Mouse (Mus musculus): ENCODE data around the gene Upk3b. TPM values are rescaled to one million over a fixed set of nuclear protein-coding genes. Genes with fewer than 3 reads are reported as not detected.
A peak's percentile ranks its signal among the peaks of the same experiment; 100 is the strongest.
"Not testable (repeated sequence)": the region's sequence is repeated elsewhere in the genome, so short reads cannot be mapped to it uniquely, and the experiment has no call there.

Gene Upk3b
- polyA plus RNA-seq, 1 experiment from 2014 or later, result not detected

GRCm38 (mm10) chr5:136054301-136055077 lies 16.2 kb downstream of the Upk3b start, which contains the start of gene Upk3bl:
TSS of gene Upk3bl (plus strand) at chr5:136054492.
- no peak within 1 kb of the TSS for H3K9ac ChIP-seq (ENCODE audit: low read length)

DNA sequence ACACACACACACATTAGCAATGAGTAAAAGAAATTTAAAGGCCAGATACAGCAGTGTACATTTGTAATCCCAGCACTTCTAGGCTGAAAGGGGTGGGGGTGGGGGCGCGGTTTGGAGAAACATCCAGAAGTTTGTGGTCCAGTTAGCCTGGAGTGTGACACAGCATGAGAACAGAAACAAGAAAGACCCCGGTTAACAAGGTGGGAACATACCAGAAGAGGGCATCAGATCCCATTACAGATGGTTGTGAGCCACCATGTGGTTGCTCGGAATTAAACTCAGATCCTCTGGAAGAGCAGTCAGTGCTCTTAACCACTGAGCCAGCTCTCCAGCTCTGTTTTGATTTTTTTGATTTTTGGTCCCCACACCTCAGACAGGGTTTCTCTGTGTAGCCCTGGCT lies 17.8 kb downstream of the Upk3b start:
- Histone ChIP-seq H3K27me3 (ENCODE audit: control insufficient read depth, insufficient read depth, low read length) (no peaks in the 10 kb centered on the region), H3K4me2 (ENCODE audit: low read depth, low read length, severe bottlenecking) (no peak overlapping the region), H3K27ac (ENCODE audit: low read depth, low read length) (no peak overlapping the region), H3K4me3 (ENCODE audit: low read depth, low read length) (no peak overlapping the region), H3K9ac (ENCODE audit: low read length) (no peak overlapping the region), H3K9me3 (ENCODE audit: control insufficient read depth, low read length) (no peaks in the 10 kb centered on the region), H3K4me1 (replicated peaks; ENCODE audit: control insufficient read depth, insufficient read depth, low read length) (peaks cover 10% of the 10 kb centered on the region; the same call in 1 of the 2 replicates), H3K36me3 (ENCODE audit: control insufficient read depth, insufficient read depth, low read length) (no peaks in the 10 kb centered on the region)
- WGBS, result 58% methylated on average over 4 of the region's 4 CpGs
- no peak for DNase-seq (ENCODE audit: low spot score)
- ATAC-seq (replicated peaks; ENCODE audit: low FRiP score), result no peak

More at GRCm38 (mm10) chr5:136054301-136055077, 16.2 kb downstream of the Upk3b start, which contains the start of gene Upk3bl:
- no peak within 1 kb of the TSS for H3K27ac ChIP-seq (ENCODE audit: low read depth, low read length)
- H3K4me2 ChIP-seq (ENCODE audit: low read depth, low read length, severe bottlenecking), result no peak within 1 kb of the TSS
- no peaks in the 10 kb centered on the region for H3K36me3 ChIP-seq (ENCODE audit: control insufficient read depth, insufficient read depth, low read length)
- ATAC-seq (replicated peaks; ENCODE audit: low FRiP score) (no peak), DNase-seq (ENCODE audit: low spot score) (no peak)
- H3K4me1 ChIP-seq (replicated peaks; ENCODE audit: control insufficient read depth, insufficient read depth, low read length), result peaks cover 10% of the 10 kb centered on the region; the same call in 1 of the 2 replicates
- WGBS, result 96% methylated on average over 11 of the region's 11 CpGs
- no peaks in the 10 kb centered on the region for H3K27me3 ChIP-seq (ENCODE audit: control insufficient read depth, insufficient read depth, low read length)
- H3K9me3 ChIP-seq (ENCODE audit: control insufficient read depth, low read length), result no peaks in the 10 kb centered on the region
- no peak within 1 kb of the TSS for H3K4me3 ChIP-seq (ENCODE audit: low read depth, low read length)

- Histone ChIP-seq H3K4me2 (ENCODE audit: low read depth, low read length, severe bottlenecking) (no peak overlapping the region), H3K4me1 (replicated peaks; ENCODE audit: control insufficient read depth, insufficient read depth, low read length) (peaks cover 2% of the 10 kb centered on the region; the same call in 1 of the 2 replicates), H3K27me3 (ENCODE audit: control insufficient read depth, insufficient read depth, low read length) (no peaks in the 10 kb centered on the region), H3K4me3 (ENCODE audit: low read depth, low read length) (no peak overlapping the region), H3K27ac (ENCODE audit: low read depth, low read length) (no peak overlapping the region), H3K9me3 (ENCODE audit: control insufficient read depth, low read length) (no peaks in the 10 kb centered on the region), H3K9ac (ENCODE audit: low read length) (no peak overlapping the region), H3K36me3 (ENCODE audit: control insufficient read depth, insufficient read depth, low read length) (no peaks in the 10 kb centered on the region)
- WGBS, result 35% methylated on average over 8 of the region's 8 CpGs
- DNase-seq (ENCODE audit: low spot score) (no peak), ATAC-seq (replicated peaks; ENCODE audit: low FRiP score) (no peak)
Observed at GRCm38 (mm10) chr5:136057085-136057484, 18.8 kb downstream of the Upk3b start.

DNA sequence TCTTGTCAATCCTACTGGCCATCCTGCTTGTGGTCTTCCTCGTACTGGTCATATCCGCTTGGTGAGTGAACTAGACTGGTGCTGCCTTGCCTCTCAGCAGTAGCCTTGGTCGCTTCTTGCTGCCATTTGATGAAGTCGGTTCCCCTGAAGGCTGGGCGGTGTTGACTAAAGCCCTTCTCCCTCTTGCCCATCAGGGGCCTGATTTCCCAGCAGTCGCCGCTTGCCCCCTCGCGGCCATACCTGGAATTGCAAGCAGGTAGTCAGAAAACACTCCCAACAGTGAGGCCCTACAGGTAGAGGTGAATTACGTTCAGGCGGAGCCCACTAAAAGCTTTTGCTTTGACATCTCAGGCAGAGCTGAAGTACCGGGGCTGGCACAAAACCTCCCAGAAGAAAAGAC lies 23.3 kb downstream of the Upk3b start:
- Histone ChIP-seq H3K4me2 (ENCODE audit: low read depth, low read length, severe bottlenecking) (no peak overlapping the region), H3K27ac (ENCODE audit: low read depth, low read length) (no peak overlapping the region), H3K4me1 (replicated peaks; ENCODE audit: control insufficient read depth, insufficient read depth, low read length) (no peaks in the 10 kb centered on the region; the same call in 1 of the 2 replicates), H3K27me3 (ENCODE audit: control insufficient read depth, insufficient read depth, low read length) (no peaks in the 10 kb centered on the region), H3K36me3 (ENCODE audit: control insufficient read depth, insufficient read depth, low read length) (no peaks in the 10 kb centered on the region), H3K9ac (ENCODE audit: low read length) (no peak overlapping the region), H3K9me3 (ENCODE audit: control insufficient read depth, low read length) (no peaks in the 10 kb centered on the region), H3K4me3 (ENCODE audit: low read depth, low read length) (no peak overlapping the region)
- ATAC-seq (replicated peaks; ENCODE audit: low FRiP score) (no peak), DNase-seq (ENCODE audit: low spot score) (peak; percentile 92)
- 13% methylated on average over 12 of the region's 12 CpGs for WGBS

DNA sequence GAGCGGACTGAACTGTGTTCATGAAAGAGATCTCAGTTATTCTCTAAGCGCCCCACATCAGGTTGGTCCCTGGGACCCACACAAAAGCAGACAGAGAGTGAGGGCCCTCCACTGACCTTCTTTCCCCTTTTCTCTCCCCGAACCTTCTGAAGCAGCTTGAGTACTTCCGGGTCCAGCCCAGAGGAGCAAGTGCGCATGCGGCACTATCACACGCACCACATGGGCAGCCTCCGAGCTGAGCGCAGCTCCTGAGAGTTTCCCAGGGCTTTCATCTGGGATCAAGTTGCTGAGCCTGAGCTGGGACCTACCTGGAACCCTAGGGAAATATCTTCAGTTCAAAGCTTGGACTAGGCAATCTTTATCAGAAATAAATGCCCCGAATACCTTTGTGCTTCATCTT lies 25.6 kb downstream of the Upk3b start:
- Histone ChIP-seq H3K27ac (ENCODE audit: low read depth, low read length) (no peak overlapping the region), H3K27me3 (ENCODE audit: control insufficient read depth, insufficient read depth, low read length) (no peaks in the 10 kb centered on the region), H3K4me3 (ENCODE audit: low read depth, low read length) (no peak overlapping the region), H3K4me1 (replicated peaks; ENCODE audit: control insufficient read depth, insufficient read depth, low read length) (no peaks in the 10 kb centered on the region; the same call in 1 of the 2 replicates), H3K36me3 (ENCODE audit: control insufficient read depth, insufficient read depth, low read length) (no peaks in the 10 kb centered on the region), H3K4me2 (ENCODE audit: low read depth, low read length, severe bottlenecking) (no peak overlapping the region), H3K9ac (ENCODE audit: low read length) (no peak overlapping the region), H3K9me3 (ENCODE audit: control insufficient read depth, low read length) (no peaks in the 10 kb centered on the region)
- DNase-seq (ENCODE audit: low spot score) (no peak), ATAC-seq (replicated peaks; ENCODE audit: low FRiP score) (no peak)
- WGBS, result 91% methylated on average over 10 of the region's 10 CpGs

DNA sequence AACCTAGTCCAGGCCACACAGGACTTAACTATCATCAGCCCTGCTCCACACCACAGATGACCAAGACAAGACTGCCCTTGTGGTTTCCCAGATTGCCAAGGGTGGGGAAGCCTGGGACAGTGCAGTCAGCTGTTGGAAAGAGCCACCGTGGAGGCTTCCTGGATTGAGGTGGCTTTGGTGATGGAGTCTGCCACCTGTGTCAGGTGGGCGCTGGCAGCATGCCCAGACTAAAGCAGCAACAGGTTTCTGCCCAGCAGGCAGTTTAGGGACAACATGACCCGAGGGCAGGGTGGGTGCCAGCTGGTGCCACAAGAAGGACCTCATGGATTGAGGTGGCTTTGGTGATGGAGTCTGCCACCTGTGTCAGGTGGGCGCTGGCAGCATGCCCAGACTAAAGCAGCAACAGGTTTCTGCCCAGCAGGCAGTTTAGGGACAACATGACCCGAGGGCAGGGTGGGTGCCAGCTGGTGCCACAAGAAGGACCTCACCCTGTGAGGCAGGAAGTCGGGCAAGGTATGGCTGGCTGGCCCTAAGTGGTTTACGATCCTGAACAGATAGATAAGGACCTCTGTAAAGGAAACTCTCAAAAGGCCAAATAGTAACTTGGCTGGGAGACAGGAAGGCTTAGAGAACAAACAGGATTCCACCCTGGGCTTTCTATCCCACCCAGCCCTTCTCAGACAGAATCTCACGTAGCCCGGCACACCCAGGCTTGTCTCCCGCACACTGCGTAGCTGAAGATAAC lies 28.3 kb downstream of the Upk3b start:
- not testable (repeated sequence) for H3K9ac ChIP-seq (ENCODE audit: low read length); H3K27ac ChIP-seq (ENCODE audit: low read depth, low read length); H3K27me3 ChIP-seq (ENCODE audit: control insufficient read depth, insufficient read depth, low read length); H3K9me3 ChIP-seq (ENCODE audit: control insufficient read depth, low read length); H3K4me2 ChIP-seq (ENCODE audit: low read depth, low read length, severe bottlenecking); ATAC-seq (replicated peaks; ENCODE audit: low FRiP score); H3K36me3 ChIP-seq (ENCODE audit: control insufficient read depth, insufficient read depth, low read length); H3K4me3 ChIP-seq (ENCODE audit: low read depth, low read length); DNase-seq (ENCODE audit: low spot score); H3K4me1 ChIP-seq (replicated peaks; ENCODE audit: control insufficient read depth, insufficient read depth, low read length)
- WGBS, result 86% methylated on average over 11 of the region's 11 CpGs

DNA sequence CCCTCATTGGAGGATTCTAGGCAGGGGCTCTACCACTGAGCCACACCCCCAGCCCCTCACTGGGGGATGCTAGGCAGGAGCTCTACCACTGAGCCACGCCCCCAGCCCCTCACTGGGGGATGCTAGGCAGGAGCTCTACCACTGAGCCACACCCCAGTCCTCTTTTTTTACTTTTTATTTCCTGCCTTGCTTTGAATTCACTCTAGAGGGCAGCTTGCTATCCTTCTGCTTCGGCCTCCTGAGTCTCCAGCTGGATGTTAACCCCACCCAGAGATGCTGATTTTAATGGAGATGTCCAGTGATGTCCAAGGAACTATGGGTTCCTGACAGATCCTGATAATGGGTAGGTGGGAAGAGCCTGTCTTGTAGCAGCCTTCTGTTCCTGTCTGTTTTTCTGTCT lies 31.1 kb downstream of the Upk3b start:
- H3K4me2 ChIP-seq (ENCODE audit: low read depth, low read length, severe bottlenecking), result no peak overlapping the region
- no peak for ATAC-seq (replicated peaks; ENCODE audit: low FRiP score)

DNA sequence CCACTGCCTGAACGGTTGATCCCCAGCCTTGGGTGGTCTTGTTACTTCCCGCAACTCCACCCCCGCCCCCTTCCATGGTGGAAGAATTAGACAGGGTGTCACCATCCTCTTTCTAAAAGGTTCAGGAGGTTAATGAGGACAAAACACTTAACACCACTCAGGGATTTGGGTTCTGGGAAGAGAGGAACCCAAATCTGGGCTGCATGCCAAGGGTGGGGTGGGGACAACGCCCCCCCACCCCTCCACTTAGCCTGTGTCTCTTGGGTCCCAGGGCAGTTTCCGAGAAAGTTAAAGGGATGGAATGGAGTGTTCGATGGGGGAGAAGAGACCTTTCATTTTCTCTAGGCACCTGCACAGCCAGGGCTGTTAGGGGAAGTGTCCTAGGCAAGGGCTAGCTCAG lies 34.8 kb downstream of the Upk3b start:
- Histone ChIP-seq H3K4me3 (ENCODE audit: low read depth, low read length) (no peak overlapping the region), H3K27ac (ENCODE audit: low read depth, low read length) (no peak overlapping the region), H3K36me3 (ENCODE audit: control insufficient read depth, insufficient read depth, low read length) (no peaks in the 10 kb centered on the region), H3K4me1 (replicated peaks; ENCODE audit: control insufficient read depth, insufficient read depth, low read length) (no peaks in the 10 kb centered on the region), H3K9me3 (ENCODE audit: control insufficient read depth, low read length) (no peaks in the 10 kb centered on the region), H3K27me3 (ENCODE audit: control insufficient read depth, insufficient read depth, low read length) (no peaks in the 10 kb centered on the region), H3K9ac (ENCODE audit: low read length) (no peak overlapping the region), H3K4me2 (ENCODE audit: low read depth, low read length, severe bottlenecking) (no peak overlapping the region)
- DNase-seq (ENCODE audit: low spot score) (no peak), ATAC-seq (replicated peaks; ENCODE audit: low FRiP score) (no peak)
- 65% methylated on average over 6 of the region's 6 CpGs for WGBS

More for the DNA sequence above, 31.1 kb downstream of the Upk3b start:
- Histone ChIP-seq H3K36me3 (ENCODE audit: control insufficient read depth, insufficient read depth, low read length) (no peaks in the 10 kb centered on the region), H3K27me3 (ENCODE audit: control insufficient read depth, insufficient read depth, low read length) (no peaks in the 10 kb centered on the region), H3K9ac (ENCODE audit: low read length) (no peak overlapping the region), H3K27ac (ENCODE audit: low read depth, low read length) (no peak overlapping the region), H3K9me3 (ENCODE audit: control insufficient read depth, low read length) (no peaks in the 10 kb centered on the region), H3K4me1 (replicated peaks; ENCODE audit: control insufficient read depth, insufficient read depth, low read length) (no peaks in the 10 kb centered on the region), H3K4me3 (ENCODE audit: low read depth, low read length) (no peak overlapping the region)
- no peak for DNase-seq (ENCODE audit: low spot score)
- 79% methylated on average over 2 of the region's 2 CpGs for WGBS

Data from forebrain, embryonic 11.5 days (tissue).